Mouse (Mus musculus): ENCODE measurements around the gene Ptpn3. TPM values are rescaled to one million over a fixed set of nuclear protein-coding genes. Genes with fewer than 3 reads are reported as not detected.

Gene Ptpn3
- total RNA-seq, 4 experiments from 2014 or later: 56.3 to 63.7 (median 60.2) TPM

Other genes with a start within 250 kb of the Ptpn3 start
- 10 to 100 TPM; 30.5 to 45.1 (median 34.8) TPM for gene Epb41l4b, start 158.4 kb downstream of the Ptpn3 start, total RNA-seq (2022)
- gene Palm2, start 132.4 kb upstream of the Ptpn3 start, total RNA-seq (2022): 10 to 100 TPM; 45.9 to 60.1 (median 55.0) TPM